Mouse (Mus musculus): ENCODE measurements around the gene Rps27a. TPM values are rescaled to one million over a fixed set of nuclear protein-coding genes. Genes with fewer than 3 reads are reported as not detected.

The Rps27a gene
- polyA plus RNA-seq (2015; fragmentation: Illumina TruSeq; extraction: RNeasy Lipid Tissue Mini Kit (QIAGEN cat#74804); ENCODE audit: low read depth, low replicate concordance): 976 TPM

GRCm38 (mm10) chr11:29547752-29548503 lies at the start of gene Rps27a, which contains the start of gene Clhc1:
TSS of gene Rps27a (minus strand) at chr11:29548109.
TSS of gene Clhc1 (plus strand) at chr11:29547950.

GRCm38 (mm10) chr11:29525988-29526794 lies 21.7 kb downstream of the Rps27a start, which contains the start of gene Mtif2:
TSS of gene Mtif2 (plus strand) at chr11:29526408.

GRCm38 (mm10) chr11:29514682-29515412 lies 33.1 kb downstream of the Rps27a start, which contains the start of gene Prorsd1:
TSS of gene Prorsd1 (minus strand) at chr11:29515033.

Other genes with a start within 250 kb of the Rps27a start
- gene Ccdc88a, start 174.5 kb downstream of the Rps27a start, polyA plus RNA-seq (2015; fragmentation: Illumina TruSeq; extraction: RNeasy Lipid Tissue Mini Kit (QIAGEN cat#74804); ENCODE audit: low read depth, low replicate concordance): 30.8 TPM
- 6.8 TPM for gene Prorsd1, start 33.1 kb downstream of the Rps27a start, polyA plus RNA-seq (2015; fragmentation: Illumina TruSeq; extraction: RNeasy Lipid Tissue Mini Kit (QIAGEN cat#74804); ENCODE audit: low read depth, low replicate concordance)
- 33.3 TPM for gene Mtif2, start 21.7 kb downstream of the Rps27a start, polyA plus RNA-seq (2015; fragmentation: Illumina TruSeq; extraction: RNeasy Lipid Tissue Mini Kit (QIAGEN cat#74804); ENCODE audit: low read depth, low replicate concordance)
- 0.46 TPM for gene Clhc1, start 159 bp downstream of the Rps27a start, polyA plus RNA-seq (2015; fragmentation: Illumina TruSeq; extraction: RNeasy Lipid Tissue Mini Kit (QIAGEN cat#74804); ENCODE audit: low read depth, low replicate concordance)
- 817 TPM for gene Rtn4, start 144.8 kb upstream of the Rps27a start, polyA plus RNA-seq (2015; fragmentation: Illumina TruSeq; extraction: RNeasy Lipid Tissue Mini Kit (QIAGEN cat#74804); ENCODE audit: low read depth, low replicate concordance)

All from brain, adult 10 weeks (tissue).